Mouse (Mus musculus): ENCODE results near the gene 2900026A02Rik.
A peak's percentile ranks its signal among the peaks of the same experiment; 100 is the strongest.

Gene 2900026A02Rik

DNA sequence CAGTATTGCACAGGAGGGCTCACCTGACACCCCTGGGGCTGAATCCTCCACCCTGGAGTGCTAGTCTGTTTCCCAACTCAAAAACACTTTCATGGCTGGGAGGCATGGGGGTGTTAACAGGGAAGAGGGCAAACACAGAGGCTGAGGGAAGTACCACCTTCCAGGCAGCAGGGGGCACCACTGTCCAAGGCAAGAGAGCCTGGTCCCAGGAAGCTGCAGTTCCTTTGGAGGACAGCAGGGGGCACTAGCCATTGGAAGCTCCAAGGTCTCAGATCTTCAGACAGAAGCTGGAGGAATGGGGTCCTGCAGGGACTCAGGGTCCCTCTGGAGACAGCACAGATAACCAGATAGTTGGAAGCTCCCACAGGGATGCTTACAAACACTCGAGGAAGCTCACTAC is 121.5 kb downstream of the 2900026A02Rik start:
- peak; percentile 87 for DNase-seq (ENCODE audit: low read depth, low spot score)

DNA sequence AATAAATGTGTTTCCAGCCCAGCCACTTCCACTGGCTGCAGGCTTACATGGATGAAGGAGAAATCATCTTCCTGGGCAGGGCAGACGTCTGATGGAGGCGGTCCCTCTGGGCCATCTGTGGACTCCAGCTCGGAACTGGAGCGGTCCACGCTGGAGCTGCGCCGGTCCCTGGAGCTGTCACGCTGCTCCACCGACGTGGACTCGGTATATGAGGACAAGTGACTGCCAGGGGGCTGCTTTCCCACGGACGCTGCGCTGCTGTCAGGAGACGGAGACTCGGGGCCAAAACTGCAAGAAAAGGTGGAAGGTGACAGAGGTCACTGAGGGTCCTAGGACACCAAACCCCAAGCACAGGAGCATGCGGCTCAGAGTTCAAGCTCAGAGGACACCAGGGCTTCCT is 123.5 kb downstream of the 2900026A02Rik start:
- no peak for DNase-seq (ENCODE audit: low read depth, low spot score)

DNA sequence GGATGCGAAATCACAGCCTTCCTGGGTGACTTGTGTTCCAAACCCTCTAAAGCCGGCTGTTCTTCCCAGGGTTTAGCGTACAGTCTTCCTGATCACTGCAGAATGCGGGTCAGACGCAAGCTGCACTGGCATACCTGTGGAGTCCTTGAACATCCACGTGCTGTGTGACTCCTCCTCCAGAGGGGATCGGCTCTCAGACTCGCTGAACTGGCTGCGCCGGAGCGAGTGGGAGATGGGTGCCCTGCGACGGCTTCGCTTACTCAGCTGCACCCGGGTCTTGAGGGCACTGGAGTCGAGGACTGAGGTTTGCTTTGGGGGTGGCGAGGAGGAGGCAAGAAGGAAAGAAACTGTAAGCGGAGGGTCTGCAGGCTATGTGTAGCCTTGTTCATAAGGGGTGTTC is 125.6 kb downstream of the 2900026A02Rik start:
- no peak for DNase-seq (ENCODE audit: low read depth, low spot score)

DNA sequence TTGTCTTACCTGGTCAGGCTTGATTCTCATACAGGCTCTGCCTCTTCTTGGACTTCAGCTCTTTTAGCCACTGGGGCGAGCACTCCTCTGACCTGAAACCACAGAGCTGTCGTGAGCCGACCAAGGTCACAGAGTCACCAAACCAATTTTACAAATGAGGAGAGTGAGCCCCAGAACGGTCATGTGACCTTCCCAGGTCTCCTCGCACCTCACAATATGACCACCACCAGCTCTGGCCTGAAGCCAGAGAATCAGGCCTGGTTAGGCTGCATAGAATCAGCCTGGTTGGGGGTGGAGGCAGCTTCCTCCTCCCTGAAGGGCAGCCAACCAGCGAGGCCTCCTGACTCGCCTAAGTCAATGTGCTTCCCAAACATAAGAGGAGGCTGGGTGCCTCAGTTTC is 128.6 kb downstream of the 2900026A02Rik start:
- DNase-seq (ENCODE audit: low read depth, low spot score), result no peak

DNA sequence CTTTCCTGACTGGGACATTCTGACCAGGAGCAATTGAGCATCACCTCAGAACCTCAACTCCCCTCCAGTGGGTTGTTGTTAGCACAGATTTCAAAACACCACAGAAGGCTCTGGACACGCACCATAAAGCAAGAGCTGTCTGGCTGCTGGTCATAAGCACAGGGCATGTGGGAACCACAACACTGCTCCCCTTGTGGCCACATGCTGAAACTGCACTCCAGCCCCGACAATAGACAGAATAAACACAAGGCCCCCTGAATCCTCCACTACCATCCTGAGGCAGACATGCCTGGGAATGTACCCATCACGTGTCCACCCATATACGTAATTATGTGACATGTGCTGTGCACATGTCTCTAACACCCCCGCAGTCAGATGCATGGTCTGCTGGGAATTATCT is 129.9 kb downstream of the 2900026A02Rik start:
- peak; percentile 40 for DNase-seq (ENCODE audit: low read depth, low spot score)

DNA sequence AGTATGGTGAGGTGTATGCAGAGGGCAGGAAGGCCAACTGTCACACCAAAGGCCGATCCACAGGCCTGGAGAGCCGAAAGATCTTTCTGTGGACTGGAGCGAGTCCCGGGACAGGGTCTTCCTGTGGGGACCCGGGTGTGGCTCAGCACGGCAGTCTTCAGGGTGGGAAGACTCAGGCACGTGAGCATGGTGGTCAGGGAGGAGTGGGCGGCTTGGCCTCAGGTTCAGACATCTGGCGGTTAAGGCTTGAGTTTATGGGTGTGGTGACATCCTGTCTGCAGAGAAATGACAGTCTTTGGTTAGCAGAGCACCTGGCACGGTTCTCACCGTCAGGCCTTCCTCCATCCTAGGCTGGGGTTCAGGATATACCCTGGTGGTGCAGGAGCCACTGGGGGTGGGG is 130.3 kb downstream of the 2900026A02Rik start:
- no peak for DNase-seq (ENCODE audit: low read depth, low spot score)

DNA sequence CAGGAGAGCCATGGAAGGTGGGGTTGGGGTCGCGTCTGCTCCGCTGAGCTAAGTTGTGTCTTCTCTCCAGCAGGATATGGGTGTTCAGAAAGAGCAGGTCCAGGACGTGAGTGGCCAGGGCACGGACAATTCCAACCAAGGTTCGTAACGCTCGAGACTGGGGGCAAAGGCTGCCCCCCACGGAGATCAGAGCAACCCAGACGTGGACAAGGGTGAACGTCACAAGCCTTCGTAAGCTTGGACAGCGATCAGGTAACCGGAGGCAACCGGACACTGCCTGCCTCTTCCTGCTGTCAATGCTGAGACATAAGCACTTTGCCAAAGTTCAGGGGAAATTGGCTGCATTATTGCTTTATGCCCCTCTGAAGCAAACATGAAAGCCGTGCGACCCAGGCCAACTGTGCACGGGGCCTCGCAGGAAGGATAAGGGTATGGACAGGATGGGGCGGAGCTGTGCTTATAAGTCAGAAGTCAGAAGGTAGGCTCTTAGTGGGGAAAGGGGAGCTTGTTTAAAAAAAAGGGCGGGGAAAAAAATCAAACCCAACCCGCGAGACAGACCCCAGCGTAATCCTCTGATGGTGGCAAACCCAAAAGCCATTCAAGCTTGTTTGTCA is 130.9 kb downstream of the 2900026A02Rik start:
- DNase-seq (ENCODE audit: low read depth, low spot score), result no peak

DNA sequence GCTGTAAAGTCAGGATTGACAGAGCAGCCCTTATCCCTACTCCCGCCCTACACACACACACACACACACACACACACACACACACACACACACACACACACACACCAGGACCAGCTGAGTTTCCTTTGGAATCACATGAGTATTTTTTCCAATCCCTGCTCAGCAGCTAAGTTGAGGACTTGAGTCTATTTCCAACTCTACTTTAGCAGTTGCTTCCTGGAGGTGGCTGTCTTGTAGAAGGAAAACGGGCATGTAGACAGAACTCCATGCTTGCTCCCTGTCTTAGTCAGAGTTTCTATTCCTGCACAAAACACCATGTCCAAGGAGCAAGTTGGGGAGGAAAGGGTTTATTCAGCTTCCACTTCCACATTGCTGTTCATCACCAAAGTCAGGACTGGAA is 133.6 kb downstream of the 2900026A02Rik start:
- DNase-seq (ENCODE audit: low read depth, low spot score), result no peak

DNA sequence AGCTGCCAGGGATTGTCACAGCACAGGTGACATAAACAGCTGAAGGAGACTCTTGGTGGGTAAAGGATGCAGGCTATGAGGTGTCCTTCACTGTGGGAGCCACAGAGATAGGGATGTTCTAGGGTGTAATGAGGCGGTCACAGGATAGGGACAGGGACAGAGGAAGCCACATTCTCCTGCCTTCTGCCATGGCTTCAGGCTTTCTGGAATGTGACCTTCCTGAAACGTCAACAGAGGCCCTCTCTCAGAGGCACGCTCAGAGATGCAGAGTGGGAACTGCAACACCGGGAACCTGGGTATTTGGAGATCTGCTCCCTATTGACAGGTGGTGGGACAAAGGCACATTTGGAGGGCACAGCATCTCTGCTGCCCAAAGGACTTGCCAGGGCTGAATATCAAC is 134.0 kb downstream of the 2900026A02Rik start:
- DNase-seq (ENCODE audit: low read depth, low spot score), result no peak

DNA sequence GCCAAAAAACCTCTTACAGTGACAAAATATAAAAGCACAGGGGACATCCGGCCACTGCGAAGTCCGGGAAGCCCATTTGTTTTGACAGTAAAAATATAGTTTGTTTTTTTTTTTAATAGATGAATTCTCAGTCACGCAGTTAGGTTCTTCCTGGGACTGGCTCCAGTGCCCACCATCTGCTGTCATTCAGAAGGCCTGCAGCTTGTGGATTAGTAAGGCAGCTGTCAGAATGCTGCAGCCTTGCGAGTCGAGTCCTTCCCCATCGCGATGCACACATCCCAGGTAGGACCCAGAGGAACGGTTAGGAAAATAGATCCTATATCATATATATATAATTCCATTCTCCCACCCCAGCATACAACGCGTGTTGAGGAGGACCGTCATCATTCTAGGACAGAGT is 134.6 kb downstream of the 2900026A02Rik start:
- no peak for DNase-seq (ENCODE audit: low read depth, low spot score)

DNA sequence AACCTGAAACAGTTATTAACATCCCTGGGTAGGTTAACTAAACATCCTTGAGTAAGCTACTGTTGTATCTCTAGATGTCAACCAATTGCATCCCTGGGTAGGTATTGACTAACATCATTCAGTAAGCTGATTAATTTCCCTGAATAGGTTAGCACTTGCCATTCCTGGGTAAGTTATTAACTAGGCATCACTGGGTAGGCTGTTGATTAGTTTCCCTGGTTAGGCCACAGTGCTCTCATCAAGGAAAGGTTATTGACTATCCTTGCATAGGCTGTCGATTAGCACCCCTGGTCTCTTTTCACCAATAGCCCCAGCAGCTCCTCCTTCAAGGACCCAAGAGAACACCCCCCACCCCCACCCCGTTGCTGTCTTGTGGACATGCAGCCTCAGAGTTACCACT is 135.1 kb downstream of the 2900026A02Rik start:
- no peak for DNase-seq (ENCODE audit: low read depth, low spot score)

DNA sequence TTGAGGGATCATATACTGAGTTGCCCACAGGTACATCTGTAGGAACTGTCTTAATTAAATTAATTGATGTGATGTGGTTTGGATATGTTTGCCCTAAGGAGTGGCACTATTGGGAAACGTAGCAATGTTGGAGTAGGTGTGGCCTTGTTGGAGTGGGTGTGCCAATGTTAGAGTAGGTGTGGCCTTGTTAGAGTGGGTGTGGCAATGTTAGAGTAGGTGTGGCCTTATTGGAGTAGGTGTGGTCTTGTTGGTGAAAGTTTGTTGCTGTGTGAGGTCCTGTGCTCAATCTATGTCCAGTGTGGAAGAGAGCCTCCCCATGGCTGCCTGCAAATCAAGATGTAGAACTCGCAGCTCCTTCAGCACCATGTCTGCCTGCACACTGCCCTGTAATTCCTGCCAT is 136.7 kb downstream of the 2900026A02Rik start:
- no peak for DNase-seq (ENCODE audit: low read depth, low spot score)

DNA sequence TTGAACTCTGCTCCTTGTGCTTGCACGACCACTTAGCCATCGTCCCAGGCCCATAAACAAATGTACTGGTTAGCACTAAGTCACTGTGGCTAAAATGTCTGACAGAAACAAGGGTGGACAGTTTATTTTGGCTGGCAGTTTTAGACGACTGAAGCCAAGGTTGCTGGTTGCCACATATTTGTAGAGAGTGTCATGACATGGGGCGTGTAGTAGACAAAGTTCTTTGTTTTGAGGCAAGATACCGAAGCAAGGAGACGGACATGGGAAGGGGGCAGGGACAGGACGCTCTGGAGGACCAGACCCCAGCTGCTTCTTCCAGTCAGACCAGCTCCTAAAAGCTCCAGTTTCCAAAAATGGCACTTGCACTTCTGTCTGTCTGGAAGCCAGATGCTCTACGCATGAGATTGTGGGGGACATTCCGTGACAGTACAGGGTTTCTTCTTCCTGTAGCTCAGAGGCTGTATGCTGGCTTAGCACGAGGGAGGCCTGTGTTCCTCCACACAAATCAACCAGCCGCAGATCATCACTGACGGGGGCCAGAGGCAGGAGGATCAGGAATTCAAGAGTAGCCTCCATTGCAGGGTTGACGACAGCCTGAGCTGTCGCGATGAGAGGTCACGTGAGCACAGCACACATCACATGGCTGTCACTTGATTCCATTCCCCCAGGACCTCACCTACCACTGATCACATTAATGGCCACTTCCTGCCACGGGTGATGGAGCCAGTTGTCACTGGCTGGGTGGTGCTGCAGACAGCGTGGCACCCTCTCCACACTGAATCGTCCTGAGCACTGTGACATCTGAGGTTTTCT is 138.5 kb downstream of the 2900026A02Rik start:
- no peak for DNase-seq (ENCODE audit: low read depth, low spot score)

DNA sequence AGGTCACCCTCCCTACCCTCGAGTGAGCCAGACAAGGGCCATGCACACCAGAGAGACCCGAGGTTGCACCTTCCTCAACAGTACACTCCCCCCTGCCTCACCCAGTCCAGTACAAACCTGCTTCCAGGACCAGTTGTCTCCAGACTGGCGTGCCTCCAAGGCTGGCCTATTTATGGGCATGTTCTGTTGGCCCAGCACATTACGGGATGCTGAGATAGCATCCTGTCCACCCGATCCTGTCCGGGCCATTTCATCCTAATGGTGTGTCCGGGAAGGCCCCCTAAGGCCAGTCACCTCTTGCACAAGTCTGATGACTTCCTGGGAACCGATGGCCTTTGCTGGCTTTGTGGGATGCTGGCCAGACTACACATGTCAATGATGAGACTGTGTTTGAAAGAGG is 139.6 kb downstream of the 2900026A02Rik start, which contains the start of gene Crybb3:
TSS of gene Crybb3 (minus strand) at position 146 of the 400 bp plus-strand sequence.
- DNase-seq (ENCODE audit: low read depth, low spot score), result no peak

DNA sequence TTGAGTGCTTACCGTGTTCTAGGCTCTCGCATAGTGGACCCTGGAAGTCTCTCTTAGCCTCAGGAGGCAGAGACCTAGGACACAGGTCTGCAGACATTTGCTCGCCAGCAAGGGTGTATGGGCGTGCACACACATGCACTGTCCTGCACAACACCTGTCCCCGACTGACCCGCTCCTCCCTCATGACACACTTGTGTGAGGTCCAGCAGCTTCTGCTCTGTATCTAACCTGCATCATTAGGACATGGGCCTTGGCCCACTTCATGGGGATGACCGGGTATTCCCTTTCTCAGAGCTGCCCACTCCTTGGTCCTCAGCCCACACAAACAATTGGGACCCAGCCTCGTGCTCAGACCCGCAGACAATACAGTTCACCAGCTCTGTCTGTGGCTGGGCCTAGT is 140.0 kb downstream of the 2900026A02Rik start:
- DNase-seq (ENCODE audit: low read depth, low spot score), result no peak

DNA sequence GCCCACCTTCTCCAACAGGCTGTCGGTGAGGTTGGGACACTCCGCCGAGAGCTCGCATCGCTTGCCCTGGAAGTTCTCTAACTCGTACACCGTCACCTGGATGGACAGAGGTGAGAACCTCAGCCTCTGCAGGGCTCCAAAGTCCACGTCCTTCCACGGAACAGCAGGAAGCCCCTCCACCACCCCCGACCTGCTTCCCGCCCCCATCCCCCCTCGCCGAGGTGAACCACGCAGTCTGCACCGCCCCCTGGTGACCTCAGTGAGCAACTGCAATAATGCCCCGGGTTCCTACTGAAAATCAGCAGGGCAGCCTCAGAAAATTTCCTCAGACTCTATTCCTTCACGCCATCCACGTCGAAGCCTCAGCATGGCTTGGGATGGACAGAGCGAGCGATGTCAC is 141.3 kb downstream of the 2900026A02Rik start:
- DNase-seq (ENCODE audit: low read depth, low spot score), result peak; percentile 34

DNA sequence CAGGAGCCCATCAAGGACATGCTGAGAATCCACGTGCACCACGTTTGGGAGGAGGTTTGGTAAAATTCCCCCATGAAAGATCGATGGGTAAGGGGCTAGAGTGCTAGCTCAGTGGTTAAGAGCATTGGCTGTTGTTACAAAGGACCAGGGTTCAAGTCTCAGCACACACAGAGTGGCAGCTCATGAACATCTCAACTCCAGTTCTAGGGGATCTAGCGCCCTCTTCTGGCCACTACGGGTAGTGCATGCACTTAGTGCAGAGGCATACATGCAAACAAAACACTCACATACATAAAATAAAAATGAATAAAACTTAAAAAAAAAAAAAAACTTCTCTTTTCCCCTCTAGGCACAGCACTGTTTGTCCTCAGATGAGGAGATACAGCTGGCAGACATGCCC is 142.3 kb downstream of the 2900026A02Rik start:
- DNase-seq (ENCODE audit: low read depth, low spot score), result peak; percentile 36

DNA sequence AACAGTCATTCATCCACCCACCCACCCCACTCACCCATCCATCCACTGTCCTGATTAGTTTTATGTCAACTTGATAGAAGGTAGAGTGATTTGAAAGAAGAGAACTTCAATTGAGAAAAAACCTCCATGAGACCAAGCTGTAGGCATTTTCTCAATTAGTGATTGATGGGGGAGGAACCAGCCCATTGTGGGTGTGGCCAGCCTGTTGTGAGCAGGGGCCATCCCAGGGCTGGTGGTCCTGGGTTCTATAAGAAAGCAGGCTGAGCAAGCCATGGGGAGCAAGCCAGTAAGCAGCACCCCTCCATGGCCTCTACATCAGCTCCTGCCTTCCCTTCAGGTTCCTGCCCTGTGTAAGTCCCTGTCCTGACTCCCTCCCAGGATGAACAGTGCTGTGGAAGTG is 151.0 kb downstream of the 2900026A02Rik start, which contains the start of gene Crybb2:
TSS of gene Crybb2 (minus strand) at position 101 of the 400 bp plus-strand sequence.
- no peak for DNase-seq (ENCODE audit: low read depth, low spot score)

DNA sequence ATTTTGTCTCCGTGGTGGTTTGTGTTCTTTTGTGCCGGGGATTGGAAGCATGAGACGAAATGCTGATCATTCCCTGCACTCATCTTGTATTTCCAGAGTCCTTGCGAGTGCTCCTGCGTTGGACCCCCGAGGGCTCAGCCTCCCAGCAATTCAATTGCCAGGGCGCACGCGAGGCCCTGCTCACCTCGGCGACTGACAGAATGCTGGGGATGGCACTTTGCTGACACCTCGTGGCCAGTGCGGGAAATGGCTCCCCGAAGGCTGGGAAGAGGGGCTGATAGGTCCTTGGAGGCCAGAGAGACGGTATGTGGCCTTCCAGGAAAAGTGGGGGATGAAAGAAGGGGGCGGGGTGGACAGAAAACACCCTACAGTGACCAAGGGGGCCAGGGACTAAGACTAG is 166.7 kb downstream of the 2900026A02Rik start:
- DNase-seq (ENCODE audit: low read depth, low spot score), result peak; percentile 78

DNA sequence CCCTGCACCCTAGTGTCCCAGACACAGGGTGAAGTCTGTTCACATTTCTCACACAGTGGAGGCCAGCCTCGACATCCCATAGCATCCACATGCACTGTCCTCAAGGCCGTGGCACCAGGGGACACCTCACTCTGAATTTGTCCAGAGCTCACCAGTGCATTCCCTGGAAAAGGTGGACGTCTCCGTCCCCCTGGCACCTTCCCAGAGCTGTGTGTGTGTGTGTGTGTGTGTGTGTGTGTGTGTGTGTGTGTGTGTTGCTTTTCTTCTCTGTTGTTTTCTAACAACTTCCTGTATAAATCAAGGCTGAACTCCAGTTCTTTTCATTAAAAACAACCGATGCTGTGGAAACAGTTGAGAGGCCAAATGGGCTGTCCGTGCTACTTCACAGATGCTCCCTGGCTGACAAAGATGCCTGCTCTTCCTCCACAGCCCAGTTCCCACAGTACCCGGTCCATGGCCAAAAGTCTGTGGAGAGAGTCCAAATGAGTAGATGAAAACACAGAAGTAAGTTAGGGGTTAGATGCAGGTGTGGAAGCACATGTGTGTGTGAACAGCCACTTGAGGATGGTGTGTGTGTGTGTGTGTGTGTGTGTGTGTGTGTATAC is 170.4 kb downstream of the 2900026A02Rik start:
- no peak for DNase-seq (ENCODE audit: low read depth, low spot score)

DNA sequence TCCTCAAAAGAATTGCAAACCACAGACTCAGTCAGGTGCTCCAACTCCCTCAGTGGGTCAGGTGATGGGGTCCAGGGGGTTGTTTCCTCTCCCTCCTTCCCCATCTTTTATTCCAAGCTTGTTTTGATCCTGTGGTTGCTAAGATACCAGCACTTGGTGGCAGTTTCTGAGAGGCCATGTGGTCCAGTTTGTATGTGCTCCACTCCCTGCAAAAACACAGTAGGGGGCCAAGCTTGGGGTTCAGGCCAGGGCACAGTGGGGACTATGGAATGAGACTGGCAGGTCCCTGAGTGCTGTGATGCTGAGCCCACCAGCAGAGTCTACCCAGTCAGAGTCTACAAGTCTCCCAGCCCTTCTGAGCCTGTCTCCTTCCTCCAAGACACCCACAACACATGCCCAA is 171.2 kb downstream of the 2900026A02Rik start:
- no peak for DNase-seq (ENCODE audit: low read depth, low spot score)

DNA sequence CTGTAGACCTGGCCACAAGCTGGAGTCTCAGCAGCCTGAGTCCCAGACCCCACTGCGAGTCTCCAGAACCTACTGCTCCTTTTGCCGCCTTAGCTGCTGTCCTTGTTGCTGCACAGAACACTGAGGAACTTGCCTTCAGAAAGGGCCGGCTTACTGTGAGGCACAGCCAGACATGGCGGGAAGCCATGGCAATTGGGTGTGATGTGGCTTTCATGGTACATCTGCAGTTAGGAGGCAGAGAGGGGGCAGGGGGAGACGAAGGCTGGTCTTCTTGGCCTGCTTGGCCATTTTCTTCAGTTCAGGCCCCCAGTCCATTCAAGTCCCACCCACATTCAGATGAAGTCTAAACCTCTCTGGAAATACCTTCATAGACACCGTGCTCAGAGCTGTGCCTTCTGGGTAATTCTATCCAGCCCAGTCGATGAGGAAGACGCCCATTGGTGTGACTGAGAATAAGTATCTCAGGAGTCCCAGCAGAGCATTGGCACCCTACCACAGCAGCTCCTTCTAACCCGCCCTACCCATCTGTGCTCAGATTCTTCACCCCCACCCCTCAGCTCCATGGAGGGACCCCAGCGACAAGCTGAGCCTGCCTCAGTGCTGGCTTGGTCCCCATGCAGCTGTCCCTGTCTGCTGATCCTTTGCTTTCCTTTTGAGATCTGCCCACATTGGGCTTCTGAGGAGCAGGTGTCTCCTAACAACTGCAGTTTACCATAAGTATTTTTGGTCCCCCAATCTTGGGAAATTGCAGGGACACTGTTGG is 175.3 kb downstream of the 2900026A02Rik start:
- DNase-seq (ENCODE audit: low read depth, low spot score), result no peak
